Mouse (Mus musculus) spleen, adult 10 weeks (tissue): ENCODE data around the gene Stxbp5l. TPM values are rescaled to one million over a fixed set of nuclear protein-coding genes. Genes with fewer than 3 reads are reported as not detected.

ENCODE experiments used
- polyA plus RNA-seq: library from polyadenylated mRNA; stranded (reverse); fragments of 350-450 nt; fragmentation: Illumina TruSeq; extraction: RNeasy Lipid Tissue Mini Kit (QIAGEN cat#74804); gene quantifications from one replicate; pipeline ENCODE4 v1.2.3, GENCODE M21; 2015; ENCODE audit warnings: low replicate concordance; ENCODE audit not compliant: insufficient read depth

Stxbp5l gene
- polyA plus RNA-seq: not detected

GRCm38 (mm10) chr16:37384821-37385344, at the start of gene Stxbp5l:
Stxbp5l (minus strand) TSS chr16:37384962.

Other genes with a start within 250 kb of the Stxbp5l start
- gene Gtf2e1, start 154.8 kb upstream of the Stxbp5l start, polyA plus RNA-seq: 19.8 TPM
- 15.1 TPM for gene Rabl3, start 154.9 kb upstream of the Stxbp5l start, polyA plus RNA-seq
- gene Hgd, start 195.2 kb upstream of the Stxbp5l start, polyA plus RNA-seq: 0.37 TPM